Mouse (Mus musculus) embryonic fibroblast, embryonic 13.5 days (primary cell): ENCODE measurements around the gene Sfrp4. TPM values are rescaled to one million over a fixed set of nuclear protein-coding genes. Genes with fewer than 3 reads are reported as not detected.

Experiments
- H3K27ac ChIP-seq: 2 replicates; pipeline ENCODE4 v1.5.1; 2012; ENCODE audit warnings: low read length, control low read depth, inconsistent platforms; ENCODE audit not compliant: insufficient read depth
- H3K4me1 ChIP-seq: 2 replicates; pipeline ENCODE4 v1.6.1; 2011; ENCODE audit warnings: low read length; ENCODE audit not compliant: control insufficient read depth, insufficient read depth
- H3K4me3 ChIP-seq: 2 replicates; pipeline ENCODE4 v1.5.1; 2011; ENCODE audit warnings: mild to moderate bottlenecking, control low read depth, low read length; ENCODE audit not compliant: insufficient read depth
- CTCF ChIP-seq: IDR thresholded peaks from 2 replicates; pipeline ENCODE4 v1.5.1; 2011; ENCODE audit warnings: mild to moderate bottlenecking, control low read depth, low read length, moderate library complexity, borderline replicate concordance; ENCODE audit not compliant: insufficient read depth
- POLR2A ChIP-seq: IDR thresholded peaks from 2 replicates; pipeline ENCODE4 v1.6.1; 2011; ENCODE audit warnings: low read depth, mild to moderate bottlenecking, control low read depth, low read length, moderate library complexity
- polyA plus RNA-seq: library from polyadenylated mRNA; stranded (reverse); fragments of >200 nt; gene quantifications from 2 replicates; pipeline ENCODE4 v1.2.4, GENCODE M21; 2011; ENCODE audit warnings: low read depth; ENCODE audit not compliant: missing spikeins, insufficient read length

Gene Sfrp4
- polyA plus RNA-seq, 1 experiment: 1.5 TPM

GRCm38 (mm10) chr13:19630768-19631709 is 8.1 kb downstream of the Sfrp4 start:
- Histone ChIP-seq H3K4me3 (no peak overlapping the region), H3K4me1 (peaks cover 5% of the 10 kb centered on the region; the same call in 1 of the 2 replicates), H3K27ac (no peak overlapping the region)
- TF ChIP-seq POLR2A (no peak), CTCF (no peak)

GRCm38 (mm10) chr13:19636131-19636530 is 13.2 kb downstream of the Sfrp4 start:
- H3K27ac ChIP-seq: no peak overlapping the region
- no peak overlapping the region for H3K4me3 ChIP-seq
- no peaks in the 10 kb centered on the region for H3K4me1 ChIP-seq
- TF ChIP-seq CTCF (peak; percentile 39; the same call in 1 of the 2 replicates), POLR2A (no peak)

- no peaks in the 10 kb centered on the region for H3K4me1 ChIP-seq
- TF ChIP-seq CTCF (no peak), POLR2A (no peak)
Measured at GRCm38 (mm10) chr13:19640203-19640851, 17.4 kb downstream of the Sfrp4 start.

GRCm38 (mm10) chr13:19643519-19643918 is 20.6 kb downstream of the Sfrp4 start:
- no peaks in the 10 kb centered on the region for H3K4me1 ChIP-seq
- H3K27ac ChIP-seq: no peak overlapping the region
- H3K4me3 ChIP-seq: no peak overlapping the region
- no peak for TF ChIP-seq CTCF
- no peak for TF ChIP-seq POLR2A

More at GRCm38 (mm10) chr13:19640203-19640851, 17.4 kb downstream of the Sfrp4 start:
- Histone ChIP-seq H3K4me3 (no peak overlapping the region), H3K27ac (no peak overlapping the region)

- Histone ChIP-seq H3K4me3 (no peak overlapping the region), H3K4me1 (no peaks in the 10 kb centered on the region), H3K27ac (no peak overlapping the region)
- TF ChIP-seq CTCF (no peak), POLR2A (no peak)
Measured at GRCm38 (mm10) chr13:19644225-19644624, 21.3 kb downstream of the Sfrp4 start.

- H3K27ac ChIP-seq: no peak overlapping the region
- no peak overlapping the region for H3K4me3 ChIP-seq
- no peaks in the 10 kb centered on the region for H3K4me1 ChIP-seq
- no peak for TF ChIP-seq POLR2A
- TF ChIP-seq CTCF: no peak
Measured at GRCm38 (mm10) chr13:19649824-19650223, 26.9 kb downstream of the Sfrp4 start.

- TF ChIP-seq CTCF (no peak), POLR2A (no peak)
- H3K27ac ChIP-seq: no peak overlapping the region
- no peak overlapping the region for H3K4me3 ChIP-seq
- no peaks in the 10 kb centered on the region for H3K4me1 ChIP-seq
Measured at GRCm38 (mm10) chr13:19652405-19652804, 29.5 kb downstream of the Sfrp4 start.

- no peak overlapping the region for H3K27ac ChIP-seq
- TF ChIP-seq POLR2A (no peak), CTCF (no peak)
- no peak overlapping the region for H3K4me3 ChIP-seq
- H3K4me1 ChIP-seq: no peaks in the 10 kb centered on the region
Measured at GRCm38 (mm10) chr13:19668355-19669140, 45.6 kb downstream of the Sfrp4 start.

- no peak overlapping the region for H3K4me3 ChIP-seq
- H3K4me1 ChIP-seq: no peaks in the 10 kb centered on the region
- H3K27ac ChIP-seq: no peak overlapping the region
- TF ChIP-seq CTCF (no peak), POLR2A (no peak)
Measured at GRCm38 (mm10) chr13:19674025-19674424, 51.1 kb downstream of the Sfrp4 start.
